Mouse (Mus musculus): ENCODE measurements around the gene Colgalt1. TPM values are rescaled to one million over a fixed set of nuclear protein-coding genes. Genes with fewer than 3 reads are reported as not detected.
A peak's percentile ranks its signal among the peaks of the same experiment; 100 is the strongest.

The Colgalt1 gene
- polyA plus RNA-seq, 1 experiment from 2014 or later, result 37.5 TPM

- Histone ChIP-seq H3K36me3 (ENCODE audit: poor library complexity, severe bottlenecking) (peaks cover 8% of the 10 kb centered on the region), H3K27ac (no peak overlapping the region), H3K9me3 (replicated peaks) (no peaks in the 10 kb centered on the region), H3K4me1 (peaks cover 49% of the 10 kb centered on the region), H3K27me3 (peaks cover 44% of the 10 kb centered on the region), H3K9ac (no peak overlapping the region), H3K4me3 (peak overlapping the region; percentile 17), H3K4me2 (peak overlapping the region; percentile 44)
- ATAC-seq, result no peak; the same call in 1 of the 2 replicates
- 4% methylated on average over 22 of the region's 22 CpGs for WGBS
Observed at GRCm38 (mm10) chr8:71665331-71666130, 54.7 kb downstream of the Colgalt1 start.

- Histone ChIP-seq H3K36me3 (ENCODE audit: poor library complexity, severe bottlenecking) (peaks cover 8% of the 10 kb centered on the region), H3K9me3 (replicated peaks) (no peaks in the 10 kb centered on the region), H3K9ac (0 out of 2 replicates have a peak overlapping the region, but pooled peaks have one; percentile 37), H3K27me3 (peaks cover 40% of the 10 kb centered on the region), H3K4me1 (peaks cover 56% of the 10 kb centered on the region), H3K4me3 (no peak overlapping the region), H3K4me2 (no peak overlapping the region), H3K27ac (peak overlapping the region; percentile 63)
- 11% methylated on average over 1 of the region's 1 CpGs for WGBS
- no peak for ATAC-seq
Observed at GRCm38 (mm10) chr8:71666855-71667254, 56.1 kb downstream of the Colgalt1 start.

DNA sequence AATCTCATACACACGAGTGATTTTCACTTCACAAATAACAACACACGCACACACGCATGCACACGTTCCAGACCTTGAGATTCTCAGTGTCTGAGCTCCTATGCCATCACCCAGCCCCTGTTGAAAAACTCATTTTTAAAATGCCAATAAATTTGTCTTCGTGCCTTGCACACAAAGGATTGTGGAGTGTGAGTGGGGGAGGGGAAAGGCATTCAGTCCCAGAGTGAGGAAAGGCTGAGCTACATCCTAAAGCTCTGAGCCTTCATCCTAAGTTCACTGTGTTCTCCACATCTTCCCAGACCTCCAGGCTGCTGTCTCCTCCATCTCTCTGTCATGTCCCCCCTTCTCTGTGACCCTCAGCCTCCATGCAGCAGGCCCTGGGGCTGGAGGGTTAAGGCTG is 56.5 kb downstream of the Colgalt1 start:
- Histone ChIP-seq H3K36me3 (ENCODE audit: poor library complexity, severe bottlenecking) (peaks cover 8% of the 10 kb centered on the region), H3K9me3 (replicated peaks) (no peaks in the 10 kb centered on the region), H3K27ac (peak overlapping the region; percentile 63), H3K9ac (peak overlapping the region; percentile 37), H3K4me2 (peak overlapping the region; percentile 32), H3K27me3 (peaks cover 36% of the 10 kb centered on the region), H3K4me1 (peaks cover 60% of the 10 kb centered on the region), H3K4me3 (no peak overlapping the region)
- ATAC-seq, result no peak
- WGBS, result 47% methylated on average over 5 of the region's 5 CpGs

- Histone ChIP-seq H3K27me3 (peaks cover 25% of the 10 kb centered on the region), H3K4me3 (no peak overlapping the region), H3K27ac (no peak overlapping the region), H3K36me3 (ENCODE audit: poor library complexity, severe bottlenecking) (peaks cover 8% of the 10 kb centered on the region; the same call in 1 of the 2 replicates), H3K4me2 (peak overlapping the region; percentile 21; the same call in 1 of the 2 replicates), H3K4me1 (peaks cover 60% of the 10 kb centered on the region), H3K9me3 (replicated peaks) (no peaks in the 10 kb centered on the region), H3K9ac (peak overlapping the region; percentile 39)
- ATAC-seq, result no peak
- WGBS, result 6% methylated on average over 21 of the region's 21 CpGs
Observed at GRCm38 (mm10) chr8:71668220-71668975, 57.6 kb downstream of the Colgalt1 start.

GRCm38 (mm10) chr8:71670198-71670597 is 59.4 kb downstream of the Colgalt1 start:
- Histone ChIP-seq H3K4me1 (peaks cover 56% of the 10 kb centered on the region), H3K4me2 (peak overlapping the region; percentile 97), H3K4me3 (peak overlapping the region; percentile 85), H3K9ac (peak overlapping the region; percentile 59), H3K9me3 (replicated peaks) (no peaks in the 10 kb centered on the region), H3K36me3 (ENCODE audit: poor library complexity, severe bottlenecking) (no peaks in the 10 kb centered on the region), H3K27me3 (peaks cover 32% of the 10 kb centered on the region), H3K27ac (peak overlapping the region; percentile 63)
- ATAC-seq, result peak; percentile 22; the same call in 1 of the 2 replicates
- WGBS, result 8% methylated on average over 12 of the region's 12 CpGs

- H3K4me1 ChIP-seq, result peaks cover 53% of the 10 kb centered on the region
- under 1% methylated on average over 62 of the region's 64 CpGs for WGBS
Observed at GRCm38 (mm10) chr8:71670621-71671548, 60.1 kb downstream of the Colgalt1 start.

DNA sequence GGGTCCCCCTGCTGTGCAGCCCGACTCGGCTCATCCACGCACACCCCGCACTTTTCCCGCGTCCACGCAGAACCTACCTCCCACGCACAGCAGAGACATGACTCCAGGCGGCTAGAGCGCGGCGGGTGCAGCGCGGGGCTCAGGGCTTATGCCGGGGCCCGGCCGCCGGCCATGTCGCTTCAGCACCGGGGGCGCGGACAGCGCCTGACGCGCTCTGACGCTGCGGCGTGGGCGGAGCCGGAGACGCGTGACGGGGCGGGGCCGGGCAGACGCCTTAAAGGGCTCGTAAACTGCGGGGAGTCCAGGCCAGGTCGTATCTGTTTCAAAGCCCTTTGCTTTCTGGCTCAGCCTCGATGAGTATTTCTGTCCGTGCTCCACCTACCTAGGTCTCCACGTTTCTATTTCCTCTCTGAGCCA is 60.8 kb downstream of the Colgalt1 start, which contains the start of gene Unc13a:
Gene Unc13a, minus strand, starts transcription at position 209 of the 417 bp plus-strand sequence.
- H3K27me3 ChIP-seq, result peaks cover 37% of the 10 kb centered on the region
- H3K4me1 ChIP-seq, result peaks cover 54% of the 10 kb centered on the region
- H3K36me3 ChIP-seq (ENCODE audit: poor library complexity, severe bottlenecking), result no peaks in the 10 kb centered on the region
- H3K9ac ChIP-seq, result peak within 1 kb of the TSS; percentile 77
- under 1% methylated on average over 42 of the region's 42 CpGs for WGBS
- peak within 1 kb of the TSS; percentile 88 for H3K27ac ChIP-seq
- ATAC-seq, result peak; percentile 77
- H3K4me3 ChIP-seq, result peak within 1 kb of the TSS; percentile 85
- H3K9me3 ChIP-seq (replicated peaks), result no peaks in the 10 kb centered on the region
- peak within 1 kb of the TSS; percentile 97 for H3K4me2 ChIP-seq

More at GRCm38 (mm10) chr8:71670621-71671548, 60.1 kb downstream of the Colgalt1 start:
- Histone ChIP-seq H3K9ac (peak overlapping the region; percentile 77), H3K4me3 (peak overlapping the region; percentile 85), H3K4me2 (peak overlapping the region; percentile 97), H3K36me3 (ENCODE audit: poor library complexity, severe bottlenecking) (no peaks in the 10 kb centered on the region), H3K9me3 (replicated peaks) (no peaks in the 10 kb centered on the region), H3K27me3 (peaks cover 37% of the 10 kb centered on the region), H3K27ac (peak overlapping the region; percentile 88)
- ATAC-seq, result peak; percentile 72

- Histone ChIP-seq H3K9ac (peak overlapping the region; percentile 77), H3K4me2 (peak overlapping the region; percentile 97), H3K27me3 (peaks cover 44% of the 10 kb centered on the region), H3K4me1 (peaks cover 47% of the 10 kb centered on the region), H3K9me3 (replicated peaks) (no peaks in the 10 kb centered on the region), H3K27ac (peak overlapping the region; percentile 88), H3K4me3 (peak overlapping the region; percentile 85), H3K36me3 (ENCODE audit: poor library complexity, severe bottlenecking) (no peaks in the 10 kb centered on the region)
- no peak for ATAC-seq
- 64% methylated on average over 6 of the region's 6 CpGs for WGBS
Observed at GRCm38 (mm10) chr8:71672168-71672735, 61.5 kb downstream of the Colgalt1 start.

- Histone ChIP-seq H3K4me3 (no peak overlapping the region), H3K4me1 (peaks cover 31% of the 10 kb centered on the region), H3K27ac (no peak overlapping the region), H3K27me3 (peaks cover 51% of the 10 kb centered on the region), H3K4me2 (no peak overlapping the region), H3K9ac (no peak overlapping the region), H3K9me3 (replicated peaks) (no peaks in the 10 kb centered on the region), H3K36me3 (ENCODE audit: poor library complexity, severe bottlenecking) (no peaks in the 10 kb centered on the region)
- WGBS, result 76% methylated on average over 2 of the region's 2 CpGs
- no peak for ATAC-seq
Observed at GRCm38 (mm10) chr8:71674071-71674470, 63.3 kb downstream of the Colgalt1 start.
